In the genomic region with DNA sequence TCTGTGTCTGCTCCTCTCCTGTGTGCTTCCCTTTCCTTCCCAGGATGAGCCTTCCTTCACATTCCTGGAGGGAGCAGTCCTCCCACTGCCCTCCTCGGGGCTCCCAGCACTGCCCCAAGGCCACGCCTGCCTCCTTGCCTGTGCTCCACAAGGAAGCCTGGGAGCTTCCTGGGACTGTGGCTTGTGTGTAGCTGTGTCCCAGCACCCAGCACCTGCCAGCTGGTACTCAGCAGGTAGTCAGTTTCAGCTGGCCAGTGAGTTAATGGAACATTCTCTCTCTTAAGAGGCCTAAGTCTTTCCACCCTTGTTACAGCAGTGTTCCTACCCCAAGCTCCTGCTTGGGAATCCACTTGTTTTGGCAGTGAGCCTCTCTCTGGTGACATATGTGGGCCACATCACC, we compare ENCODE assay signal across 20 mouse cellular contexts. TPM values are rescaled to one million over a fixed set of nuclear protein-coding genes. Genes with fewer than 3 reads are reported as not detected.
DNase-seq lines count a peak whose midpoint lies in the region; ATAC-seq and TF ChIP-seq lines count a peak whose summit lies in the region.
"Had no signal": no experiment of that assay in that cellular context is flagged by ENCODE, and none has a peak within 500 bp of the region (broad histone marks: within the 10 kb centered on the region; RNA-seq: fewer than 3 reads in every experiment).

No protein-coding gene starts in this region.

- H3K4me1 ChIP-seq in hindbrain, embryonic 16.5 days (ENCODE audit: control insufficient read depth, insufficient read depth, low read depth, low read length): 0 out of 2 replicates have a peak, but pooled peaks cover 4% of the 10 kb centered on the region
- no peaks in the 10 kb centered on the region; the same call in 1 of the 2 replicates for H3K4me1 ChIP-seq in hindbrain, postnatal 0 days (ENCODE audit: insufficient read depth, low read length)
- no peaks in the 10 kb centered on the region for H3K4me1 ChIP-seq in brown adipose tissue, adult 24 weeks (ENCODE audit: control insufficient read depth, insufficient read depth, insufficient read length, low read length)
- H3K4me1 ChIP-seq: embryonic facial prominence, embryonic 12.5 days; intestine, embryonic 15.5 days had no signal

- peak overlapping the region; percentile 92 for H3K27ac ChIP-seq in gastrocnemius, adult 2 months
- H3K27ac ChIP-seq in hindbrain, embryonic 16.5 days (ENCODE audit: low read depth, low read length): 0 out of 2 replicates have a peak overlapping the region, but pooled peaks have one; percentile 25
- H3K27ac ChIP-seq in hindbrain, postnatal 0 days: no peak overlapping the region
- 0 out of 2 replicates have a peak overlapping the region, but pooled peaks have one; percentile 13 for H3K27ac ChIP-seq in brown adipose tissue, adult 24 weeks (replicated peaks; ENCODE audit: low read depth, low read length)
- H3K27ac ChIP-seq: embryonic facial prominence, embryonic 12.5 days; embryonic facial prominence, embryonic 15.5 days; forebrain, embryonic 13.5 days; heart, embryonic 10.5 days; heart, embryonic 13.5 days; hindbrain, embryonic 13.5 days; intestine, embryonic 15.5 days had no signal

- no peak overlapping the region; the same call in 1 of the 2 replicates for H3K4me3 ChIP-seq in gastrocnemius, adult 2 months
- H3K4me3 ChIP-seq in hindbrain, embryonic 16.5 days (ENCODE audit: low read length): no peak overlapping the region
- no peak overlapping the region for H3K4me3 ChIP-seq in hindbrain, postnatal 0 days (ENCODE audit: low read length)
- no peak overlapping the region for H3K4me3 ChIP-seq in brown adipose tissue, adult 24 weeks (ENCODE audit: insufficient read depth, low read depth, low read length)
- H3K4me3 ChIP-seq: embryonic facial prominence, embryonic 12.5 days; embryonic facial prominence, embryonic 15.5 days; forebrain, embryonic 13.5 days; heart, embryonic 10.5 days; heart, embryonic 13.5 days; hindbrain, embryonic 13.5 days; intestine, embryonic 15.5 days had no signal

- ATAC-seq in hindbrain, embryonic 16.5 days: no peak
- no peak for ATAC-seq in hindbrain, postnatal 0 days
- no peak for ATAC-seq in megakaryocyte, adult 5-6 weeks (ENCODE audit: poor library complexity, severe bottlenecking)
- ATAC-seq: CD4-positive, CD25-positive, alpha-beta regulatory T cell, adult 4 months; forebrain, embryonic 13.5 days; forebrain, embryonic 16.5 days; intestine, embryonic 15.5 days had no signal

- peaks cover 27% of the 10 kb centered on the region for H3K36me3 ChIP-seq in hindbrain, embryonic 16.5 days (ENCODE audit: control insufficient read depth, insufficient read depth, low read length)
- peaks cover 41% of the 10 kb centered on the region for H3K36me3 ChIP-seq in hindbrain, postnatal 0 days (ENCODE audit: insufficient read depth, low read length)

- WGBS in hindbrain, embryonic 16.5 days: 81% methylated on average over 2 of the region's 2 CpGs
- 60% methylated on average over 2 of the region's 2 CpGs for WGBS in hindbrain, postnatal 0 days

- H3K27me3 ChIP-seq in hindbrain, embryonic 16.5 days (replicated peaks; ENCODE audit: control insufficient read depth, insufficient read depth, low read length): no peaks in the 10 kb centered on the region
- no peaks in the 10 kb centered on the region for H3K27me3 ChIP-seq in hindbrain, postnatal 0 days (ENCODE audit: insufficient read depth, low read length)
- H3K27me3 ChIP-seq: embryonic facial prominence, embryonic 12.5 days; embryonic facial prominence, embryonic 15.5 days; forebrain, embryonic 13.5 days; heart, embryonic 13.5 days; hindbrain, embryonic 13.5 days; intestine, embryonic 15.5 days had no signal

- H3K4me2 ChIP-seq in hindbrain, embryonic 16.5 days (ENCODE audit: low read length): no peak overlapping the region
- no peak overlapping the region for H3K4me2 ChIP-seq in hindbrain, postnatal 0 days (ENCODE audit: low read depth, low read length)
- H3K4me2 ChIP-seq: embryonic facial prominence, embryonic 12.5 days; embryonic facial prominence, embryonic 15.5 days; forebrain, embryonic 13.5 days; heart, embryonic 13.5 days; hindbrain, embryonic 13.5 days; intestine, embryonic 15.5 days had no signal

- intact Hi-C loops in gastrocnemius, adult 2 months (cut with DNase I): no loop called here

- H3K9me3 ChIP-seq in hindbrain, embryonic 16.5 days (ENCODE audit: control insufficient read depth, low read length): no peaks in the 10 kb centered on the region
- H3K9me3 ChIP-seq in hindbrain, postnatal 0 days (ENCODE audit: low read length): no peaks in the 10 kb centered on the region
- H3K9me3 ChIP-seq: embryonic facial prominence, embryonic 12.5 days; embryonic facial prominence, embryonic 15.5 days; forebrain, embryonic 13.5 days; heart, embryonic 10.5 days; heart, embryonic 13.5 days; hindbrain, embryonic 13.5 days; intestine, embryonic 15.5 days had no signal

- TF ChIP-seq CTCF in gastrocnemius, adult 2 months (IDR thresholded peaks at IDR 0.05): no peak
- no peak for TF ChIP-seq CTCF in hindbrain, postnatal 0 days (IDR thresholded peaks at IDR 0.05; ENCODE audit: low read depth)

- H3K9ac ChIP-seq in hindbrain, embryonic 16.5 days (ENCODE audit: low read depth, low read length): peak overlapping the region; percentile 23; the same call in 1 of the 2 replicates
- no peak overlapping the region for H3K9ac ChIP-seq in hindbrain, postnatal 0 days (replicated peaks; ENCODE audit: low read length)
- H3K9ac ChIP-seq: embryonic facial prominence, embryonic 15.5 days; forebrain, embryonic 13.5 days; heart, embryonic 13.5 days; hindbrain, embryonic 13.5 days; intestine, embryonic 15.5 days had no signal

- peak; percentile 45 to 58 for DNase-seq in cerebellum, postnatal 10 days
- no peak for DNase-seq in cerebellum, postnatal 36 days
- DNase-seq in gastrocnemius, adult 2 months: no peak
- DNase-seq in gastrocnemius, adult 18-20 months (ENCODE audit: low spot score): no peak
- no peak for DNase-seq in hindbrain, postnatal 0 days (ENCODE audit: low spot score)
- DNase-seq: adrenal gland, adult 2 months; kidney, adult 11 months; kidney, adult 8-10 months had no signal

RNA-seq across cellular contexts. Expression of a gene that starts 10.8 kb away (rescaled TPM):
- 1 to 10 TPM; 5.3 to 6.1 TPM for total RNA-seq in gastrocnemius, adult 2 months (2021)
- 1 to 10 TPM; 4.9 to 6.9 TPM for total RNA-seq in gastrocnemius, adult 18-20 months (2021)
- polyA plus RNA-seq in hindbrain, embryonic 16.5 days (2015; fragmentation: Nextera tagmentation; extraction: Ambion mirVana): 63.7 and 67.7 TPM in 2 replicates
- 119 and 122 TPM in 2 replicates for total RNA-seq in hindbrain, postnatal 0 days (2014; rRNA removed)
- 48.2 and 49.4 TPM in 2 replicates for polyA plus RNA-seq in hindbrain, postnatal 0 days (2015; fragmentation: Nextera tagmentation; extraction: Ambion mirVana)
- 10.4 and 13.8 TPM in 2 replicates for polyA plus RNA-seq in brown adipose tissue, adult 24 weeks (2012; ENCODE audit: insufficient read depth, insufficient read length, missing spikeins)
- 5.3 and 6.0 TPM in 2 replicates for total RNA-seq in megakaryocyte, adult 5-6 weeks (2015)
- total RNA-seq in megakaryocyte, adult 5-6 weeks (2017): 11.5 and 16.8 TPM in 2 replicates

RNA-seq across cellular contexts. Expression of a gene that starts 12.8 kb away (rescaled TPM):
- 100 to 1,000 TPM; 362 to 422 TPM for total RNA-seq in gastrocnemius, adult 2 months (2021)
- total RNA-seq in gastrocnemius, adult 18-20 months (2021): 100 to 1,000 TPM; 378 to 382 TPM
- 25.4 and 30.8 TPM in 2 replicates for polyA plus RNA-seq in hindbrain, embryonic 16.5 days (2015; fragmentation: Nextera tagmentation; extraction: Ambion mirVana)
- total RNA-seq in hindbrain, postnatal 0 days (2014; rRNA removed): 49.3 and 51.5 TPM in 2 replicates
- polyA plus RNA-seq in hindbrain, postnatal 0 days (2015; fragmentation: Nextera tagmentation; extraction: Ambion mirVana): 26.0 and 27.6 TPM in 2 replicates
- 378 and 560 TPM in 2 replicates for polyA plus RNA-seq in brown adipose tissue, adult 24 weeks (2012; ENCODE audit: insufficient read depth, insufficient read length, missing spikeins)
- total RNA-seq in megakaryocyte, adult 5-6 weeks (2015): 26.2 and 29.6 TPM in 2 replicates
- 13.9 and 14.2 TPM in 2 replicates for total RNA-seq in megakaryocyte, adult 5-6 weeks (2017)

RNA-seq across cellular contexts. Expression of a gene that starts 13.0 kb away (rescaled TPM):
- 10 to 100 TPM; 48.9 to 86.1 TPM for total RNA-seq in gastrocnemius, adult 2 months (2021)
- 10 to 100 TPM; 62.9 to 65.1 TPM for total RNA-seq in gastrocnemius, adult 18-20 months (2021)
- 153 and 159 TPM in 2 replicates for polyA plus RNA-seq in hindbrain, embryonic 16.5 days (2015; fragmentation: Nextera tagmentation; extraction: Ambion mirVana)
- 140 and 156 TPM in 2 replicates for total RNA-seq in hindbrain, postnatal 0 days (2014; rRNA removed)
- polyA plus RNA-seq in hindbrain, postnatal 0 days (2015; fragmentation: Nextera tagmentation; extraction: Ambion mirVana): 133 and 138 TPM in 2 replicates
- polyA plus RNA-seq in brown adipose tissue, adult 24 weeks (2012; ENCODE audit: insufficient read depth, insufficient read length, missing spikeins): 83.8 and 94.3 TPM in 2 replicates
- 68.9 and 69.0 TPM in 2 replicates for total RNA-seq in megakaryocyte, adult 5-6 weeks (2015)
- 44.3 and 45.9 TPM in 2 replicates for total RNA-seq in megakaryocyte, adult 5-6 weeks (2017)

RNA-seq across cellular contexts. Expression of a gene that starts 38.8 kb away (rescaled TPM):
- total RNA-seq in gastrocnemius, adult 2 months (2021): 10 to 100 TPM; 15.5 to 39.0 TPM
- total RNA-seq in gastrocnemius, adult 18-20 months (2021): 10 to 100 TPM; 24.8 to 31.0 TPM
- 38.2 and 39.7 TPM in 2 replicates for polyA plus RNA-seq in hindbrain, embryonic 16.5 days (2015; fragmentation: Nextera tagmentation; extraction: Ambion mirVana)
- 67.6 and 79.9 TPM in 2 replicates for total RNA-seq in hindbrain, postnatal 0 days (2014; rRNA removed)
- 34.4 and 35.3 TPM in 2 replicates for polyA plus RNA-seq in hindbrain, postnatal 0 days (2015; fragmentation: Nextera tagmentation; extraction: Ambion mirVana)
- polyA plus RNA-seq in brown adipose tissue, adult 24 weeks (2012; ENCODE audit: insufficient read depth, insufficient read length, missing spikeins): 77.1 and 78.5 TPM in 2 replicates
- 2.0 and 2.1 TPM in 2 replicates for total RNA-seq in megakaryocyte, adult 5-6 weeks (2015)
- 2.7 and 5.2 TPM in 2 replicates for total RNA-seq in megakaryocyte, adult 5-6 weeks (2017)

RNA-seq across cellular contexts. Expression of a gene that starts 43.7 kb away (rescaled TPM):
- 10 to 100 TPM; 12.7 to 18.8 TPM for total RNA-seq in gastrocnemius, adult 2 months (2021)
- total RNA-seq in gastrocnemius, adult 18-20 months (2021): 10 to 100 TPM; 15.7 to 17.5 TPM
- 208 and 221 TPM in 2 replicates for polyA plus RNA-seq in hindbrain, embryonic 16.5 days (2015; fragmentation: Nextera tagmentation; extraction: Ambion mirVana)
- 397 and 410 TPM in 2 replicates for total RNA-seq in hindbrain, postnatal 0 days (2014; rRNA removed)
- polyA plus RNA-seq in hindbrain, postnatal 0 days (2015; fragmentation: Nextera tagmentation; extraction: Ambion mirVana): 171 and 180 TPM in 2 replicates
- polyA plus RNA-seq in brown adipose tissue, adult 24 weeks (2012; ENCODE audit: insufficient read depth, insufficient read length, missing spikeins): 66.4 and 76.9 TPM in 2 replicates
- total RNA-seq in megakaryocyte, adult 5-6 weeks (2015): 14.9 and 16.5 TPM in 2 replicates
- 20.4 and 24.3 TPM in 2 replicates for total RNA-seq in megakaryocyte, adult 5-6 weeks (2017)

Comparison
In these comparisons a context has a peak if more than half of its experiments do, and no peak if none do; other contexts are left out.
1. DNase-seq: peak in cerebellum, postnatal 10 days (2 of 2); none in cerebellum, postnatal 36 days (0 of 2), gastrocnemius, adult 2 months (single experiment), gastrocnemius, adult 18-20 months (single experiment) and hindbrain, postnatal 0 days (single experiment).